Mouse (Mus musculus) embryonic facial prominence, embryonic 15.5 days (tissue): ENCODE data around the gene Snx11. TPM values are rescaled to one million over a fixed set of nuclear protein-coding genes. Genes with fewer than 3 reads are reported as not detected.

Experiments
- ATAC-seq: fragments of 200-750 bp; cut with Nextera tagmentation; 2 replicates; pipeline ENCODE4 v1.8.0; 2017; ENCODE audit warnings: low read depth, moderate TSS enrichment; ENCODE audit not compliant: insufficient number of reproducible peaks, low FRiP score, low TSS enrichment
- H3K27ac ChIP-seq: fragments of 300-500 bp; sonication (generic); replicated peaks from 2 replicates; pipeline ENCODE4 v1.5.1; 2015; ENCODE audit warnings: mild to moderate bottlenecking, inconsistent platforms
- H3K27me3 ChIP-seq: fragments of 300-500 bp; sonication (generic); 2 replicates; pipeline ENCODE4 v1.6.1; 2015; ENCODE audit warnings: inconsistent platforms
- H3K36me3 ChIP-seq: fragments of 300-500 bp; sonication (generic); 2 replicates; pipeline ENCODE4 v1.6.1; 2015; ENCODE audit warnings: mild to moderate bottlenecking, inconsistent platforms
- H3K4me1 ChIP-seq: fragments of 300-500 bp; sonication (generic); 2 replicates; pipeline ENCODE4 v1.6.1; 2015; ENCODE audit warnings: inconsistent platforms
- H3K4me2 ChIP-seq: fragments of 300-500 bp; sonication (generic); replicated peaks from 2 replicates; pipeline ENCODE4 v1.6.1; 2015; ENCODE audit warnings: mild to moderate bottlenecking, inconsistent platforms
- H3K4me3 ChIP-seq: fragments of 300-500 bp; sonication (generic); replicated peaks from 2 replicates; pipeline ENCODE4 v1.5.1; 2015; ENCODE audit warnings: mild to moderate bottlenecking, inconsistent platforms
- H3K9ac ChIP-seq: fragments of 300-500 bp; sonication (generic); 2 replicates; pipeline ENCODE4 v1.6.1; 2015; ENCODE audit warnings: inconsistent platforms
- H3K9me3 ChIP-seq: fragments of 300-500 bp; sonication (generic); replicated peaks from 2 replicates; pipeline ENCODE4 v1.6.1; 2016; ENCODE audit warnings: inconsistent platforms
- WGBS: fragments of 180-500 bp; shearing (Covaris S2); methylation state at CpG from one replicate; pipeline ENCODE4 v1.1.7; 2015; 5-methylcytosine and 5-hydroxymethylcytosine counted together
- polyA plus RNA-seq: library from polyadenylated mRNA; unstranded; fragments of >200 nt; fragmentation: Nextera tagmentation; extraction: Ambion mirVana; gene quantifications from 2 replicates; pipeline ENCODE4 v1.2.1, GENCODE M21; 2015

The Snx11 gene
- polyA plus RNA-seq, 1 experiment from 2014 or later: 23.8 TPM

GRCm38 (mm10) chr11:96758402-96758801, 19.0 kb downstream of the Snx11 start:
- Histone ChIP-seq H3K27me3 (no peaks in the 10 kb centered on the region), H3K9ac (no peak overlapping the region), H3K4me3 (no peak overlapping the region), H3K36me3 (no peaks in the 10 kb centered on the region), H3K4me1 (peaks cover 6% of the 10 kb centered on the region; the same call in 1 of the 2 replicates), H3K27ac (no peak overlapping the region), H3K4me2 (no peak overlapping the region), H3K9me3 (no peaks in the 10 kb centered on the region)
- no peak for ATAC-seq
- 71% methylated on average over 5 of the region's 5 CpGs for WGBS

GRCm38 (mm10) chr11:96757421-96757820, 19.9 kb downstream of the Snx11 start:
- Histone ChIP-seq H3K4me3 (no peak overlapping the region), H3K9ac (no peak overlapping the region), H3K27me3 (no peaks in the 10 kb centered on the region), H3K27ac (no peak overlapping the region), H3K4me1 (no peaks in the 10 kb centered on the region), H3K4me2 (no peak overlapping the region), H3K9me3 (no peaks in the 10 kb centered on the region), H3K36me3 (no peaks in the 10 kb centered on the region)
- WGBS: 42% methylated on average over 4 of the region's 4 CpGs
- no peak for ATAC-seq

GRCm38 (mm10) chr11:96755298-96755697, 22.1 kb downstream of the Snx11 start:
- Histone ChIP-seq H3K9me3 (no peaks in the 10 kb centered on the region), H3K4me2 (no peak overlapping the region), H3K27me3 (no peaks in the 10 kb centered on the region), H3K4me1 (no peaks in the 10 kb centered on the region), H3K27ac (no peak overlapping the region), H3K36me3 (no peaks in the 10 kb centered on the region), H3K4me3 (no peak overlapping the region), H3K9ac (no peak overlapping the region)
- WGBS: 98% methylated on average over 2 of the region's 2 CpGs
- ATAC-seq: no peak

GRCm38 (mm10) chr11:96747555-96747954, 29.8 kb downstream of the Snx11 start:
- H3K4me3 ChIP-seq: no peak overlapping the region
- H3K27ac ChIP-seq: no peak overlapping the region
- no peaks in the 10 kb centered on the region for H3K36me3 ChIP-seq
- WGBS: 38% methylated on average over 3 of the region's 3 CpGs
- no peak overlapping the region for H3K9ac ChIP-seq
- H3K4me1 ChIP-seq: 0 out of 2 replicates have a peak, but pooled peaks cover 3% of the 10 kb centered on the region
- peaks cover 4% of the 10 kb centered on the region; the same call in 1 of the 2 replicates for H3K27me3 ChIP-seq
- H3K9me3 ChIP-seq: no peaks in the 10 kb centered on the region
- no peak overlapping the region for H3K4me2 ChIP-seq
- no peak for ATAC-seq

- Histone ChIP-seq H3K27me3 (peaks cover 12% of the 10 kb centered on the region), H3K4me1 (0 out of 2 replicates have a peak, but pooled peaks cover 3% of the 10 kb centered on the region), H3K4me3 (no peak overlapping the region), H3K9ac (no peak overlapping the region), H3K9me3 (no peaks in the 10 kb centered on the region), H3K27ac (no peak overlapping the region), H3K4me2 (no peak overlapping the region), H3K36me3 (no peaks in the 10 kb centered on the region)
- ATAC-seq: no peak
- WGBS: 59% methylated on average over 6 of the region's 6 CpGs
Observed at GRCm38 (mm10) chr11:96746648-96747047, 30.7 kb downstream of the Snx11 start.

GRCm38 (mm10) chr11:96743891-96744290, 33.5 kb downstream of the Snx11 start:
- Histone ChIP-seq H3K36me3 (no peaks in the 10 kb centered on the region), H3K27ac (no peak overlapping the region), H3K4me1 (0 out of 2 replicates have a peak, but pooled peaks cover 3% of the 10 kb centered on the region), H3K4me2 (no peak overlapping the region), H3K4me3 (no peak overlapping the region), H3K27me3 (peaks cover 26% of the 10 kb centered on the region), H3K9ac (no peak overlapping the region), H3K9me3 (no peaks in the 10 kb centered on the region)
- ATAC-seq: no peak
- 81% methylated on average over 4 of the region's 4 CpGs for WGBS

- Histone ChIP-seq H3K4me1 (0 out of 2 replicates have a peak, but pooled peaks cover 3% of the 10 kb centered on the region), H3K9me3 (no peaks in the 10 kb centered on the region), H3K9ac (no peak overlapping the region), H3K4me2 (no peak overlapping the region; the same call in 1 of the 2 replicates), H3K27me3 (peaks cover 30% of the 10 kb centered on the region), H3K36me3 (no peaks in the 10 kb centered on the region), H3K4me3 (no peak overlapping the region), H3K27ac (no peak overlapping the region)
- ATAC-seq: no peak
- 35% methylated on average over 11 of the region's 11 CpGs for WGBS
Observed at GRCm38 (mm10) chr11:96743000-96743399, 34.4 kb downstream of the Snx11 start.

GRCm38 (mm10) chr11:96741995-96742394, 35.4 kb downstream of the Snx11 start:
- Histone ChIP-seq H3K4me1 (0 out of 2 replicates have a peak, but pooled peaks cover 3% of the 10 kb centered on the region), H3K9ac (no peak overlapping the region), H3K36me3 (no peaks in the 10 kb centered on the region), H3K9me3 (no peaks in the 10 kb centered on the region), H3K4me2 (no peak overlapping the region), H3K27me3 (peaks cover 36% of the 10 kb centered on the region), H3K27ac (no peak overlapping the region), H3K4me3 (no peak overlapping the region)
- ATAC-seq: no peak
- 25% methylated on average over 12 of the region's 12 CpGs for WGBS

GRCm38 (mm10) chr11:96740796-96741195, 36.6 kb downstream of the Snx11 start:
- no peak overlapping the region for H3K4me3 ChIP-seq
- peaks cover 7% of the 10 kb centered on the region; the same call in 1 of the 2 replicates for H3K4me1 ChIP-seq
- H3K9ac ChIP-seq: no peak overlapping the region
- no peak overlapping the region for H3K27ac ChIP-seq
- no peaks in the 10 kb centered on the region for H3K9me3 ChIP-seq
- 77% methylated on average over 12 of the region's 12 CpGs for WGBS
- H3K4me2 ChIP-seq: no peak overlapping the region
- ATAC-seq: no peak
- H3K36me3 ChIP-seq: no peaks in the 10 kb centered on the region
- peaks cover 44% of the 10 kb centered on the region for H3K27me3 ChIP-seq

- peaks cover 4% of the 10 kb centered on the region; the same call in 1 of the 2 replicates for H3K4me1 ChIP-seq
- no peak for ATAC-seq
- H3K9me3 ChIP-seq: no peaks in the 10 kb centered on the region
- no peak overlapping the region for H3K27ac ChIP-seq
- H3K4me3 ChIP-seq: no peak overlapping the region
- H3K4me2 ChIP-seq: no peak overlapping the region
- WGBS: 75% methylated on average over 14 of the region's 14 CpGs
- H3K27me3 ChIP-seq: peaks cover 40% of the 10 kb centered on the region
- no peak overlapping the region for H3K9ac ChIP-seq
- no peaks in the 10 kb centered on the region for H3K36me3 ChIP-seq
Observed at GRCm38 (mm10) chr11:96737673-96738471, 39.5 kb downstream of the Snx11 start.

- Histone ChIP-seq H3K9ac (no peak overlapping the region), H3K4me2 (peak overlapping the region; percentile 42), H3K36me3 (no peaks in the 10 kb centered on the region), H3K4me3 (peak overlapping the region; percentile 14; the same call in 1 of the 2 replicates), H3K9me3 (no peaks in the 10 kb centered on the region), H3K27me3 (peaks cover 31% of the 10 kb centered on the region), H3K4me1 (peaks cover 4% of the 10 kb centered on the region; the same call in 1 of the 2 replicates), H3K27ac (no peak overlapping the region)
- WGBS: 16% methylated on average over 11 of the region's 11 CpGs
- ATAC-seq: no peak
Observed at GRCm38 (mm10) chr11:96736361-96736760, 41.0 kb downstream of the Snx11 start.
